Mouse (Mus musculus) stomach, embryonic 15.5 days (tissue): ENCODE results near the gene 4930404N11Rik. TPM values are rescaled to one million over a fixed set of nuclear protein-coding genes. Genes with fewer than 3 reads are reported as not detected.

ENCODE experiments used
- ATAC-seq: fragments of 200-750 bp; cut with Nextera tagmentation; 2 replicates; pipeline ENCODE4 v1.8.0; 2017; ENCODE audit warnings: low read depth, moderate number of reproducible peaks, moderate TSS enrichment; ENCODE audit not compliant: insufficient read depth, low FRiP score
- H3K27ac ChIP-seq: fragments of 300-500 bp; sonication (generic); 2 replicates; pipeline ENCODE4 v1.5.1; 2015; ENCODE audit warnings: mild to moderate bottlenecking, inconsistent platforms
- H3K27me3 ChIP-seq: fragments of 300-500 bp; sonication (generic); replicated peaks from 2 replicates; pipeline ENCODE4 v1.6.1; 2015; ENCODE audit warnings: inconsistent platforms
- H3K36me3 ChIP-seq: fragments of 300-500 bp; sonication (generic); 2 replicates; pipeline ENCODE4 v1.6.1; 2015; ENCODE audit warnings: inconsistent platforms
- H3K4me1 ChIP-seq: fragments of 300-500 bp; sonication (generic); 2 replicates; pipeline ENCODE4 v1.6.1; 2015; ENCODE audit warnings: inconsistent platforms
- H3K4me2 ChIP-seq: fragments of 300-500 bp; sonication (generic); 2 replicates; pipeline ENCODE4 v1.6.1; 2015; ENCODE audit warnings: mild to moderate bottlenecking, inconsistent platforms
- H3K4me3 ChIP-seq: fragments of 300-500 bp; sonication (generic); replicated peaks from 2 replicates; pipeline ENCODE4 v1.5.1; 2015; ENCODE audit warnings: inconsistent platforms
- H3K9ac ChIP-seq: fragments of 300-500 bp; sonication (generic); 2 replicates; pipeline ENCODE4 v1.6.1; 2015; ENCODE audit warnings: inconsistent platforms
- H3K9me3 ChIP-seq: fragments of 300-500 bp; sonication (generic); 2 replicates; pipeline ENCODE4 v1.6.1; 2016; ENCODE audit warnings: inconsistent platforms
- WGBS: fragments of 180-500 bp; shearing (Covaris S2); methylation state at CpG from one replicate; pipeline ENCODE4 v1.1.7; 2015; 5-methylcytosine and 5-hydroxymethylcytosine counted together
- polyA plus RNA-seq: library from polyadenylated mRNA; unstranded; fragments of >200 nt; fragmentation: Nextera tagmentation; extraction: Ambion mirVana; gene quantifications from 2 replicates; pipeline ENCODE4 v1.2.1, GENCODE M21; 2015

4930404N11Rik gene
- polyA plus RNA-seq, 1 experiment from 2014 or later: 1.5 TPM

DNA sequence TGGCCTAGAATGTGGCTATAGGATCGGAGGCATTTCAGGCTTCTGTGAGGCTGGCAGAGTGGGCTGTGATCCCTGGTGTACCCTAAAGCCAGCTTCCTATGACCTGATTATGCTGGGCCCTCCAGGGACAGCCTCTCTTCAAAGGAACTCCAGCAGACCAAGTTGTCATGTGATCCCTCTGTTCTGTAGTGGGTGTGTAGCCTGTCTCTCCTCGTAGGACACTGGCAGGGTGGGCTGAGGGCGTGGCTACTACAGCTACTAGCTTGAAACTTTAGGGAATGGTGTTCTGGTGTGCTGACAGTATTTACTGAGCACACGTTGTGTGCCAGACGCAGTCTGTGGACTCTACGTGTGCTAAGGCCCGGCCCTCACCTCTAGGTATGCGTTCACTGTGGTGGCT, 4.9 kb downstream of the 4930404N11Rik start:
- WGBS: 55% methylated on average over 8 of the region's 8 CpGs
- no peaks in the 10 kb centered on the region; the same call in 1 of the 2 replicates for H3K27me3 ChIP-seq
- no peak overlapping the region for H3K9ac ChIP-seq
- H3K9me3 ChIP-seq: no peaks in the 10 kb centered on the region
- H3K4me1 ChIP-seq: peaks cover 57% of the 10 kb centered on the region
- no peaks in the 10 kb centered on the region for H3K36me3 ChIP-seq
- no peak overlapping the region for H3K4me2 ChIP-seq
- no peak overlapping the region for H3K4me3 ChIP-seq
- no peak for ATAC-seq
- no peak overlapping the region for H3K27ac ChIP-seq

DNA sequence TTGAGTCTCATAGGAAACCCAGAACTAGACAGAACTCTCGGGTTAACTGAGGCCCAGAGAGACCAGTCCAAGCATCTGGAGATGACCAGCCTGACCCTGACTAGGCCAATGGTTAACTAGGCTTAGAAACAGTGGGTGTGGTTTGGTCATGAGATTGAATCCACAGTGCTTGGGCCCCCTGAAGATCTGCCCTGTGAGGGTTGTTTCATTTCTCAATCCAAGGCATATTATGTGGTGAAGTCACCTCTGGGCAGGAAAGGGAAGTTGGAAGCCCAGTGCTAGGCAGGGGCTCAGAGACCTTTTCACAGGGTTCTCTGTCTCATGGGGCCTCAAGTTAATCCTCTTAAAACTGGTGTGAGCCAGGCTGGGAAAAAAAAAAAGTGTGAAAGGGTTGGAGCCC, 6.8 kb downstream of the 4930404N11Rik start:
- no peak for ATAC-seq
- Histone ChIP-seq H3K4me2 (peak overlapping the region; percentile 99), H3K27ac (0 out of 2 replicates have a peak overlapping the region, but pooled peaks have one; percentile 23), H3K9me3 (no peaks in the 10 kb centered on the region), H3K9ac (no peak overlapping the region; the same call in 1 of the 2 replicates), H3K4me1 (peaks cover 38% of the 10 kb centered on the region), H3K27me3 (no peaks in the 10 kb centered on the region; the same call in 1 of the 2 replicates), H3K4me3 (no peak overlapping the region; the same call in 1 of the 2 replicates), H3K36me3 (no peaks in the 10 kb centered on the region)
- 58% methylated on average over 1 of the region's 1 CpGs for WGBS

DNA sequence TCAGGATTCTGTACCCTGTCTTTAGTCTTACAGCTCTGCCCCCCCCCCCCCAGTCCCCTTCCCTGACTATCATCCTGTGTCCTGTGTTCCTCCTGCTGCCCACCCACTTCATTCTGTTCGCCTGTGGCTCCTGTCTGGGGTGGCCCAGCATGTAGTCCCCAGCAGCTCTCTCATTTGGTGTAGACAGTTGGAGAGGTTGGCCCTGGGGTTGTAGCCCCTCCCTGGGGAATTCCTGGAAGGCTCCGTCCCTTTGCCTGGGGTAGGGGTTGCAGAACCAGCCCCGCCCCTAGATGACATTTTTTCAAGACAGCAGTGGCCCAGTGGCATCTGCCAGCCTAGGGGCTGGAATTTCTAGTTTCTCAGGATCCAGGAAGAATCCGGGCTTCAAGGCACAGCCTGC, 7.4 kb downstream of the 4930404N11Rik start:
- H3K27ac ChIP-seq: 0 out of 2 replicates have a peak overlapping the region, but pooled peaks have one; percentile 23
- no peaks in the 10 kb centered on the region for H3K9me3 ChIP-seq
- WGBS: 32% methylated on average over 4 of the region's 4 CpGs
- H3K4me2 ChIP-seq: peak overlapping the region; percentile 99
- H3K27me3 ChIP-seq: no peaks in the 10 kb centered on the region; the same call in 1 of the 2 replicates
- no peaks in the 10 kb centered on the region for H3K36me3 ChIP-seq
- peaks cover 32% of the 10 kb centered on the region for H3K4me1 ChIP-seq
- H3K4me3 ChIP-seq: peak overlapping the region; percentile 83
- peak overlapping the region; percentile 76; the same call in 1 of the 2 replicates for H3K9ac ChIP-seq
- no peak for ATAC-seq

DNA sequence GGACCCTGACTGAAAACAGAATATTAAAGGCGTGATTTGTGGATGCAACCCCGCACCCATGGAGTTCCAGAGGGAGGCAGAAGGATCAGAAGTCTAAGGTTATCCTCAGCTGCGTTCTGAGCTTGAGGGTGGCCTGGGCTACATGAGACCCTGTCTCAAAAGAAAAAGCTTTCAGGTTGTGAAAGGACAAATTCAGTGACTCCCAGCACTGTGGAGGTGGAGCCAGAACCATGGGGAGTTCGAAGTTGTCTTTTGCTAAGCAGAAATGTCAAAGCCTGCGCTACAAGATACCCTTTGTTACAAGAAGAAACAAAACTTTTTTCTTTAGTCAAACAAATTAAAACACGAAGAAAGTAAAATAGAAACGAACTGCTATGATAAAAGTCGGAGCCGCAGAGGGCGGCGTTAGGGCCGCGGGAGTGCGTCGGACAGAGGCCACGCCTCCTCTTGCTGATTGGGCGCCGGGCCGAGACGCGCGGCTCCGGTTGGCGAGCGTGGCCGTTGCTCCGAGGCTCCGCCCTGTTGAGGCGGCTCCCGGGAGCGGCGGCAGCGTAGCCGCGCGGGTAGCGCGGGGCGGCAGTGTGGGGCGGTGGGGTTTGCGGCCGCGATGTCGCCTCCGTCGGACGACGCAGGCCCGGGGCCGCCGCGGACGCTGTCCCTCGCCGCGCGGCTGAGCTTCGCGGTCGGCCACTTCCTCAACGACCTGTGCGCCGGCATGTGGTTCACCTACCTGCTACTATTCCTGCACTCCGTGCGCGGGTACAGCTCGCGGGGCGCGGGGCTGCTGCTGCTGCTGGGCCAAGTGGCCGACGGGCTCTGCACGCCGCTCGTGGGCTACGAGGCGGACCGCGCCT, 8.4 kb downstream of the 4930404N11Rik start, which contains the start of gene Mfsd12:
Gene Mfsd12, plus strand, starts transcription at position 501 of the 854 bp plus-strand sequence.
- ATAC-seq: peak; percentile 87
- H3K27me3 ChIP-seq: no peaks in the 10 kb centered on the region
- H3K4me2 ChIP-seq: peak within 1 kb of the TSS; percentile 99
- peaks cover 23% of the 10 kb centered on the region for H3K4me1 ChIP-seq
- H3K4me3 ChIP-seq: peak within 1 kb of the TSS; percentile 83
- no peaks in the 10 kb centered on the region for H3K9me3 ChIP-seq
- 2% methylated on average over 79 of the region's 79 CpGs for WGBS
- H3K9ac ChIP-seq: peak within 1 kb of the TSS; percentile 76
- 0 out of 2 replicates have a peak within 1 kb of the TSS, but pooled peaks have one; percentile 23 for H3K27ac ChIP-seq
- H3K36me3 ChIP-seq: no peaks in the 10 kb centered on the region

DNA sequence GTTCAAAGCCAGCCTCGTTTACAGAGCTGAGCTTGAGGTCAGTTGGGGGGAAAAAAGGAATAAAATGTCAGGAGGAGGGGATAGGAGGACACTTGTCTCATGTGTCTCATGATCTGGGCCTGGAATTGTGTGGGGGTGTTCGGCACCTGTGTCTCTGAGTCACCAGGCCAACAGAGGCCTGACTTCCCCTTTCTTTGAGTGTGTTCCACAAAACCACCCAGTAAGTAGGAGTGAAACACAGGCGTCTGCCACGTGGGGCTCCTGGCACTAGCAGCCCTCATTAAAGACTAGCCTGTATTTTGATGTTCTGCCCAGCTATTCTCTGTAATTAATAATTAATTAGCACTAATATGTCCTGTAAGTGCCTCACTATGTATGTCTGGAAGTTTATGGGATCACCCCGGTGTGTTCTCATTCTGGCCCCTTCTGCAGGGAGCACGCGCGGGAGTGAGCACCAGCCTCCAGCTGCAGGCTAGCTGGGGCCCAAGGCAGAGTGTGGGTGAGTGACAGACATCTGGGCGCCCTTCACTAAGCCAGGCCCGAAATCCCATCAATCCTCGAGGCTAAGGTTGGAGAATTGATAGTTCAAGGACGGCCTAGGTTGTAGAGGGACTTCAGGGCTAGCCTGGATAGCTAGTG, 9.1 kb downstream of the 4930404N11Rik start:
- H3K9ac ChIP-seq: no peak overlapping the region
- H3K9me3 ChIP-seq: no peaks in the 10 kb centered on the region

DNA sequence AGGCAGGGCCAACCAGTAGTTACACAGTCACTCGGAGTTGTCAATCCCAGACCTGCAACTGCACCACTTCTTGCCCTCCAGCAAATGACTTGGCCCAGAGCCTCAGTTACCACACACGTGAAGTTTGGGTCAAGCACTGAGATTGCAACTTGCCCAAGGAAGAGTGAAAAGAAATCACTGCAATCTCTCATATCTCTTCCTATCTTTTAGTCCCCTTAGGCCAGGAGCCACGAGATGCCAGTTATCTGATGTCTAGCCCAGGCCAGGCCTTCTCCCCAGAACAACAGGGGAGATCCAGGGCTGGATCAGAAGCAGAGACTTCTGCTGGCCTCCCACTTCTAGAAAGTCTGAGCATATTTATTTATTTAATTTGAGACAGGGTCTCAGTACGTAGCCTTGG, 10.1 kb downstream of the 4930404N11Rik start:
- H3K9ac ChIP-seq: no peak overlapping the region
- no peak overlapping the region for H3K4me2 ChIP-seq
- no peak overlapping the region for H3K4me3 ChIP-seq
- no peak overlapping the region for H3K27ac ChIP-seq
- peaks cover 31% of the 10 kb centered on the region for H3K4me1 ChIP-seq
- H3K36me3 ChIP-seq: no peaks in the 10 kb centered on the region
- no peaks in the 10 kb centered on the region for H3K27me3 ChIP-seq
- 79% methylated on average over 4 of the region's 4 CpGs for WGBS
- H3K9me3 ChIP-seq: no peaks in the 10 kb centered on the region
- no peak for ATAC-seq

More for the DNA sequence above, 9.1 kb downstream of the 4930404N11Rik start:
- no peaks in the 10 kb centered on the region for H3K36me3 ChIP-seq
- H3K27me3 ChIP-seq: no peaks in the 10 kb centered on the region
- WGBS: 50% methylated on average over 12 of the region's 12 CpGs
- H3K4me3 ChIP-seq: peak overlapping the region; percentile 83; the same call in 1 of the 2 replicates
- H3K27ac ChIP-seq: no peak overlapping the region
- ATAC-seq: no peak
- peaks cover 28% of the 10 kb centered on the region for H3K4me1 ChIP-seq
- peak overlapping the region; percentile 99 for H3K4me2 ChIP-seq

DNA sequence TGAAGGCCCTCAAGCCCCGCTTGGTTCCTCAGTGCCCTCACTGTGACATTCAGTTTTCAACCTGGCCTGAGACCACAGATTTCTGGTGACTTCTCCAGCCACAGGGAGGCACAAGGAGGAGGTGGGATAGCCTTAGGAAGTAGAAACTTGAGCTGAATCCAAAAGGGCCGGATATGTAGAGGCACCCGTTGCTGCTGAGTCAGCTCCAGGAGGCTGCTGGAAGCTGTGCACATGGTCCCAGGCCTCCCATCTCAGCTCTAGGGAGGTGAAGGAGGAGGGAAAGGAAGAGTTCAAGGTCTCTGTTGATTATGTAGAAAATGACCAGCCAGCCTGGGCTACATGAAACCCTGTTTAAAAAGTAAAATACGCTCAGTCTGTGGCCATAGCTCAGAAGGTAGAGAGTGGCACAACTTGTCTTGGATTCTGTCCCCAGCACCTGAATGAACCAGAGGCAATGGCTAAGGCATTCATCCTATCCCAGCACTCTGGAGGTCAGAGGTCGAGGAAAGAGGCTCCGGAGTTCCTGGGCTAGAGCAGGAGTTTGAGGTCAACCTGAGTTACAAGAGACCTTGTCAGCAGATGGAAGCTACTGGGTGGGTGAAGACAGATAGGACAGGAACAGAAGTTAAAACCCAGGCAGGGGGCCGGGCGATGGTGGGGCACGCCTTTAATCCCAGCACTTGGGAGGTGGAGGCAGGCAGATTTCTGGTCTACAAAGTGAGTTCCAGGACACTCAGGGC, 10.7 kb downstream of the 4930404N11Rik start:
- peaks cover 31% of the 10 kb centered on the region for H3K4me1 ChIP-seq
- no peak overlapping the region for H3K4me2 ChIP-seq
- no peak overlapping the region for H3K4me3 ChIP-seq
- no peaks in the 10 kb centered on the region for H3K27me3 ChIP-seq
- no peak overlapping the region for H3K9ac ChIP-seq
- ATAC-seq: no peak
- WGBS: 72% methylated on average over 9 of the region's 9 CpGs
- no peaks in the 10 kb centered on the region for H3K9me3 ChIP-seq
- no peak overlapping the region for H3K27ac ChIP-seq
- H3K36me3 ChIP-seq: no peaks in the 10 kb centered on the region

DNA sequence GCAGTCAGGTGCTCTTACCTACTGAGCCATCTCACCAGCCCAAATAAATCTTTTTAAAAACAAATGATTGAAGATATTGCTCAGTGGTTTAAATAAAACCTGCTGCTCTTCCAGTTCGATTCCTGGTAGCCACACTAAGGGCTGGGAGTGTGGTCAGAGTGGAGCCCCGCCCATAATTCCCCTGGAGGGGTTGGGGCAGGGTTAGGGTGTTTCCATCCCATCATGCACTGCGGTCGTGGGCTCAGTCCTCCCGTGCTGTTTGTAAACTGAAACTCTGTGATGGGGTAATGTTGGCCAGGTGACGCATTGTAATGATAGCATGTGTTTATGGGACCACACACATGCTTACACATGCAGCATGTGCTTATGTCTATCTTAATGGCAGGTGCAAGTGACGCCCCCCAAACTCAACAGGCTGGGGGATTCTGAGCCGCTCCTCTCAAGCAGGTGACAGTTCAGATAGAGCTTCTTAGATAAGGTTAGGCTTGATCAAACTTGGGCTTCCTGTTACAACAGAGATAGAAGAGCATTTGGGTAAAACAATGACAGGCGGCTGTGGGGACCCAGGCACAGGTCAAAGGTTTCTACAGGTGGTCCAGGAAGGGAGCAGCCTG, 13.8 kb downstream of the 4930404N11Rik start:
- Histone ChIP-seq H3K4me1 (peaks cover 35% of the 10 kb centered on the region), H3K9me3 (no peaks in the 10 kb centered on the region), H3K4me3 (no peak overlapping the region), H3K36me3 (peaks cover 16% of the 10 kb centered on the region; the same call in 1 of the 2 replicates), H3K4me2 (peak overlapping the region; percentile 24; the same call in 1 of the 2 replicates), H3K27me3 (no peaks in the 10 kb centered on the region), H3K9ac (no peak overlapping the region), H3K27ac (no peak overlapping the region)
- WGBS: 18% methylated on average over 9 of the region's 9 CpGs
- no peak for ATAC-seq

DNA sequence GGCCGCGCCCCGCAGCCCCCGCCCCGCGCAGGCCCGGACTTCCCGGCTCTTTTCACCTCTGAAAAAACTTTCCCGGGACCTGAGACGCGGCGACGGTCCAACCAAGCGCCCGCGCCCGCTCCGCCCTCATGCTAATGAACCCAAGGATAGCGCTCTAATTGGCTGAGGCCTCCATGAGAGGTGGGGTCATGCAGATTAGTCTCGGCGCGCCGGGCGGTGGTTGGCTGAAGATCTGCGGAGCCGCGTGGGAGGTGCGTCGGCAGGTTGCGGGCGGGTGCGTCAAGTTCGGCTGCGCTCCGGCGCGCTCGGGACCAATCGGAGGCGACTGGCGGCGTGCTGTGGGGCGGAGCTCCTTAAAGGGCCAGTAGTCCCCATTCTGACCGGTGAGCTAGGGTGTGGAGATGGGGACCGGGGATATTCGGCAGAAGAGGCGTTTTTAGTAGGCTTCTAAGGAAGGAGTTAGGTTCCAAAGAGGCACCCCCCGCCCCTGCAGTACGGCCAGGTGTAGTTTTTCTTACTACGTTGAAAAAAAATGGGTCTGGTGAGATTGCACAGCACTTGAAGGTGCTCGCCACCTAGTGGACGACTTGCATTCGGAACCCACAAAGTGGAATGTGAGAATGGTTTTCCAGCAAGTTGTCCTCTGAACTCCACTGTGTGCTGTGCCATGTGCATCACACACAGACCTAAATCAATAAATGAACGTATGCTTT, 15.1 kb downstream of the 4930404N11Rik start, which contains the start of gene Hmg20b:
Gene Hmg20b, minus strand, starts transcription at position 130 of the 713 bp plus-strand sequence.
- no peaks in the 10 kb centered on the region for H3K9me3 ChIP-seq
- under 1% methylated on average over 54 of the region's 54 CpGs for WGBS
- no peaks in the 10 kb centered on the region for H3K27me3 ChIP-seq
- peak; percentile 93 for ATAC-seq
- peaks cover 38% of the 10 kb centered on the region for H3K4me1 ChIP-seq
- H3K27ac ChIP-seq: peak within 1 kb of the TSS; percentile 83
- H3K36me3 ChIP-seq: peaks cover 16% of the 10 kb centered on the region
- peak within 1 kb of the TSS; percentile 81 for H3K4me3 ChIP-seq
- peak within 1 kb of the TSS; percentile 66 for H3K9ac ChIP-seq
- H3K4me2 ChIP-seq: peak within 1 kb of the TSS; percentile 77

DNA sequence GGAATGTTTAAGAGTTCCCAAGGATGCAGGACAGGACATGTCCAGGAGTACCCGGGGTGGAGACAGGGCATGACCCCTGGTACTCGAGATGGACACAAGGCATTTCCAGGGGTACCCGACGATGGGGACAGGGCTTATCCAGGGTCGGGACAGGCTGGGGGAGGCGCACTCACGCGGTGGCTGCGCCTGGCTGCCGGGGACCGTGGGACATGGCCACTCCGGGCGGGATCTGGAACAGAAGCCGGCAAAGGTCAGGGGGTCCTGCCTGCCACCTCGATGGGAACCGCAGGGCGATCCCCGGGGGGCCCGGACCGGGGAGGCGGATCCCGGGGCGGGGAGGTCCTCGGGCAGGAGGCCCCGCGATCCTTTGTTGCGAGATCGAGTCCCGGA, 15.7 kb downstream of the 4930404N11Rik start:
- H3K9me3 ChIP-seq: no peaks in the 10 kb centered on the region
- ATAC-seq: no peak; the same call in 1 of the 2 replicates
- under 1% methylated on average over 29 of the region's 29 CpGs for WGBS
- peaks cover 16% of the 10 kb centered on the region for H3K36me3 ChIP-seq
- H3K9ac ChIP-seq: peak overlapping the region; percentile 66
- H3K27ac ChIP-seq: peak overlapping the region; percentile 76
- H3K4me2 ChIP-seq: peak overlapping the region; percentile 77
- H3K27me3 ChIP-seq: no peaks in the 10 kb centered on the region
- peak overlapping the region; percentile 81 for H3K4me3 ChIP-seq
- H3K4me1 ChIP-seq: peaks cover 38% of the 10 kb centered on the region
